ENCODE assay signal across 7 mouse cellular contexts in the genomic region with DNA sequence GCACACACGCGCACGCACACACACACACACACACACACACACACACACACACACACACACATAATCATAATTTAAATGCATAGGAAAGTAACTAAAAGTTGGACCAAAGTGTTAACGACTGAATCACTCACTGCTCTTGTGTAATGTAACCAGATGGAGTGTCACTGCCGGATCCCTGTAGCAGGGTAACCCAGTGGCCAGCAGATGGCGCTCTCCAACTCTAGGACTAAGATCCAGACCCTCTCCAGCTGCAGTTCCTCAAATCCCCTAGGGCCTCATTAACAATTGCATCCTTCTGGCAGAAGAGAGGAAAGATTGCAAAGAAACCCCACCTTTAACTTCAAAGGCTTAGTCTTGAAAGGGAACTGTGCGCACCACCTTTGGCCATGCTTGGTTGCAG.
DNase-seq lines count a peak whose midpoint lies in the region; ATAC-seq lines count a peak whose summit lies in the region.

No protein-coding gene starts in this region.

- no peak overlapping the region for H3K9ac ChIP-seq in intestine, embryonic 14.5 days (ENCODE audit: low read length)
- H3K9ac ChIP-seq in midbrain, embryonic 11.5 days (ENCODE audit: low read length): no peak overlapping the region

- WGBS in intestine, embryonic 14.5 days: 41% methylated on average over 7 of the region's 7 CpGs
- WGBS in midbrain, embryonic 11.5 days: 36% methylated on average over 7 of the region's 7 CpGs

- H3K9me3 ChIP-seq in intestine, embryonic 14.5 days (ENCODE audit: control insufficient read depth, low read length): no peaks in the 10 kb centered on the region
- no peaks in the 10 kb centered on the region for H3K9me3 ChIP-seq in midbrain, embryonic 11.5 days (ENCODE audit: control insufficient read depth, low read length)

- H3K4me3 ChIP-seq in intestine, embryonic 14.5 days (ENCODE audit: low read depth, low read length): no peak overlapping the region
- H3K4me3 ChIP-seq in midbrain, embryonic 11.5 days (ENCODE audit: low read depth, low read length): no peak overlapping the region

- intact Hi-C loops in left cerebral cortex, postnatal 14 days (cut with DNase I): loop anchor here (5.0 kb wide), 1 partner anchor 79 kb away; no protein-coding TSS in a partner anchor

- H3K36me3 ChIP-seq in intestine, embryonic 14.5 days (ENCODE audit: control insufficient read depth, insufficient read depth, low read length): no peaks in the 10 kb centered on the region
- H3K36me3 ChIP-seq in midbrain, embryonic 11.5 days (ENCODE audit: control insufficient read depth, insufficient read depth, low read length): no peaks in the 10 kb centered on the region

- peak; percentile 72 for DNase-seq in WW6 (ENCODE audit: low read depth, low spot score)
- DNase-seq in gastrocnemius, adult 8-10 months (ENCODE audit: low spot score in 2 of 2): peak; percentile 39 to 61
- DNase-seq in intestine, embryonic 14.5 days (ENCODE audit: low spot score): peak; percentile 90
- DNase-seq in left cerebral cortex, postnatal 14 days (ENCODE audit: low spot score in 2 of 2): peak; percentile 85 to 90
- peak; percentile 99 for DNase-seq in midbrain, embryonic 11.5 days (ENCODE audit: low spot score, missing footprints)
- peak; percentile 32 for DNase-seq in spleen, adult 12 weeks (ENCODE audit: low spot score)

- no peaks in the 10 kb centered on the region for H3K27me3 ChIP-seq in intestine, embryonic 14.5 days (replicated peaks; ENCODE audit: control insufficient read depth, insufficient read depth, low read length)
- H3K27me3 ChIP-seq in midbrain, embryonic 11.5 days (ENCODE audit: control insufficient read depth, insufficient read depth, low read length): no peaks in the 10 kb centered on the region

- H3K4me2 ChIP-seq in intestine, embryonic 14.5 days (ENCODE audit: low read length): no peak overlapping the region
- no peak overlapping the region for H3K4me2 ChIP-seq in midbrain, embryonic 11.5 days

- ATAC-seq in common myeloid progenitor, adult 5-6 weeks (replicated peaks; ENCODE audit: low read depth, poor library complexity, severe bottlenecking): peak; percentile 100
- ATAC-seq in intestine, embryonic 14.5 days (replicated peaks; ENCODE audit: low FRiP score, low TSS enrichment, low read depth): peak; percentile 79
- peak; percentile 90 for ATAC-seq in midbrain, embryonic 11.5 days (ENCODE audit: low FRiP score)

- H3K27ac ChIP-seq in intestine, embryonic 14.5 days (ENCODE audit: low read depth): no peak overlapping the region
- H3K27ac ChIP-seq in midbrain, embryonic 11.5 days (ENCODE audit: low read depth, low read length): no peak overlapping the region

- peaks cover 3% of the 10 kb centered on the region; the same call in 1 of the 2 replicates for H3K4me1 ChIP-seq in intestine, embryonic 14.5 days (replicated peaks; ENCODE audit: control insufficient read depth, insufficient read depth, low read length)
- H3K4me1 ChIP-seq in midbrain, embryonic 11.5 days (ENCODE audit: control insufficient read depth, insufficient read depth, low read length): no peaks in the 10 kb centered on the region

Comparison
In these comparisons a context has a peak if more than half of its experiments do, and no peak if none do; other contexts are left out.
1. DNase-seq: peak in every context shown above with its lines; median percentile 99 in midbrain, embryonic 11.5 days; 90 in intestine, embryonic 14.5 days; 88 in left cerebral cortex, postnatal 14 days; 72 in WW6; 50 in gastrocnemius, adult 8-10 months; 32 in spleen, adult 12 weeks.